Mouse (Mus musculus) midbrain, postnatal 0 days (tissue): ENCODE data around the gene Pde4b. TPM values are rescaled to one million over a fixed set of nuclear protein-coding genes. Genes with fewer than 3 reads are reported as not detected.

Experiments used
- ATAC-seq: fragments of 200-750 bp; cut with Nextera tagmentation; 2 replicates; pipeline ENCODE4 v1.8.0; 2017; ENCODE audit warnings: moderate number of reproducible peaks, mild to moderate bottlenecking, moderate TSS enrichment, moderate library complexity; ENCODE audit not compliant: low FRiP score
- DNase-seq: peaks from one replicate; pipeline ENCODE4 v3.0.0-alpha.2; 2015; ENCODE audit warnings: low spot score
- H3K27ac ChIP-seq: fragments of 300-500 bp; sonication (generic); 2 replicates; pipeline ENCODE4 v1.5.1; 2014; ENCODE audit warnings: low read depth, mild to moderate bottlenecking, low read length, mixed read lengths
- H3K27me3 ChIP-seq: fragments of 300-500 bp; sonication (generic); 2 replicates; pipeline ENCODE4 v1.6.1; 2014; ENCODE audit warnings: low read length, control low read depth, mixed read lengths; ENCODE audit not compliant: insufficient read depth
- H3K36me3 ChIP-seq: fragments of 300-500 bp; sonication (generic); 2 replicates; pipeline ENCODE4 v1.6.1; 2014; ENCODE audit warnings: low read length, control low read depth, mixed read lengths; ENCODE audit not compliant: insufficient read depth
- H3K4me1 ChIP-seq: fragments of 300-500 bp; sonication (generic); 2 replicates; pipeline ENCODE4 v1.6.1; 2014; ENCODE audit warnings: mild to moderate bottlenecking, control low read depth, antibody characterized with exemption, low read length, mixed read lengths; ENCODE audit not compliant: insufficient read depth
- H3K4me2 ChIP-seq: fragments of 300-500 bp; sonication (generic); 2 replicates; pipeline ENCODE4 v1.6.1; 2014; ENCODE audit warnings: low read depth, mild to moderate bottlenecking, low read length, mixed read lengths; ENCODE audit not compliant: poor library complexity, severe bottlenecking
- H3K4me3 ChIP-seq: fragments of 300-500 bp; sonication (generic); 2 replicates; pipeline ENCODE4 v1.5.1; 2014; ENCODE audit warnings: low read depth, mild to moderate bottlenecking, low read length, moderate library complexity
- H3K9ac ChIP-seq: fragments of 300-500 bp; sonication (generic); replicated peaks from 2 replicates; pipeline ENCODE4 v1.6.1; 2014; ENCODE audit warnings: mild to moderate bottlenecking, low read length, moderate library complexity, mixed read lengths; ENCODE audit not compliant: poor library complexity, severe bottlenecking
- H3K9me3 ChIP-seq: fragments of 300-500 bp; sonication (generic); 2 replicates; pipeline ENCODE4 v1.6.1; 2016; ENCODE audit warnings: low read length, control low read depth
- CTCF ChIP-seq: IDR thresholded peaks from 2 replicates; pipeline ENCODE4 v1.5.1; 2016; ENCODE audit warnings: antibody characterized with exemption, mild to moderate bottlenecking
- WGBS: fragments of 180-500 bp; shearing (Covaris S2); extraction: QIAGEN DNeasy Blood & Tissue Kit; methylation state at CpG from one replicate; pipeline ENCODE4 v1.1.7; 2014; 5-methylcytosine and 5-hydroxymethylcytosine counted together
- polyA plus RNA-seq: library from polyadenylated mRNA; unstranded; fragments of >200 nt; fragmentation: Nextera tagmentation; extraction: Ambion mirVana; gene quantifications from 2 replicates; pipeline ENCODE4 v1.2.1, GENCODE M21; 2015
- total RNA-seq: library from RNA; depleted of rRNA; stranded (reverse); fragments of >200 nt; gene quantifications from 2 replicates; pipeline ENCODE4 v1.2.3, GENCODE M21; 2014

Pde4b gene
- total and polyA plus RNA-seq, 2 experiments from 2014 or later = 65.5 to 90.1 TPM

DNA sequence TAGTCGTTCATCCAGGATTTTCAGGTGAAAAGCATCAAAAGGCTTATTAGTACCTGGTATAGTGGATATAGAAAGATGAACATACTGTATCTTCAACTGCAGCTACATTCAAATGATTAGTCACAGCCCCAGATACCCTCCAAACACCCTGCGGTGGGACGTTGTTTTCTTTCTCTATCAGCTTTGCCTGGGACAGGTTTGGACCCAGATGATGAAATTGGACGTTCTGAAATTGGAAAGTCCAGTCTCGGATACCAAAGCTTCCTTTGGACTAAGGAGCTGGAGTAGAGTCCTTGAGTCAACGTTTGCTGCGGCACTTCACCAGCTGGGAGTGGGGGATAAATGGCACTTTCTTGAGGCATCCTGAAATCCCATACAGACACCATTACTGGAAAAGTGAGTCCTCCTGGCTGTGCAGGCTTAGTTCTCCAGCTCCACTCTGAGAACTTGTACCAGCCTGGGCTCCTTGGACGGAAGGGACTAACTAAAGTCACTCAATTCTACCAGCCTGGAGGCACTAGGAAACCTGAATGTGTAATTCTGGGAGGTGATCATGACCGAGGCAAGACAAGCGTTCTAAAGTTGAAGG is 487.4 kb downstream of the Pde4b start:
- Histone ChIP-seq H3K27me3 (no peaks in the 10 kb centered on the region), H3K4me2 (no peak overlapping the region), H3K9ac (no peak overlapping the region), H3K36me3 (no peaks in the 10 kb centered on the region), H3K4me3 (no peak overlapping the region), H3K4me1 (peaks cover 13% of the 10 kb centered on the region; the same call in 1 of the 2 replicates), H3K27ac (no peak overlapping the region), H3K9me3 (no peaks in the 10 kb centered on the region)
- ATAC-seq (no peak), DNase-seq (no peak)
- WGBS = 88% methylated on average over 10 of the region's 10 CpGs
- TF ChIP-seq CTCF = no peak

DNA sequence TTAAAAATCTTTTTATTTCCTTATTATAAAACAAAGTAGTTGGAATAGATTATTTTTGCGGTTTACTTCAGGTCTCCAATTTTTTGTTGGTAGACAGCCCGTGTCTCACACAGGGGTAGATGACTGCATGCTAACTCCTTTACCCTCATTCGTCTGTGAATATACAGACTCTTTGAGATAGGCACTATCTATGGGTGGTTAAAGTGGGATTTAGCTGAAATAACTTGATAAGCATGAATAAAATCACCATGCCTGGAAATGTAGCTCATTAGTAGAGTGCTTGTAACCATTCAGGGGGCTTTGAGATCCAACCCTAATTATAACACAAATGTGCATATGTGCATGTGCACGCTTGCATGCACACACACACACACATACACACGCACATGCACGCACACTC is 488.8 kb downstream of the Pde4b start:
- no peak overlapping the region for H3K4me3 ChIP-seq
- H3K9me3 ChIP-seq = no peaks in the 10 kb centered on the region
- no peak overlapping the region for H3K4me2 ChIP-seq
- WGBS = 88% methylated on average over 6 of the region's 6 CpGs
- peaks cover 3% of the 10 kb centered on the region; the same call in 1 of the 2 replicates for H3K4me1 ChIP-seq
- no peak overlapping the region for H3K27ac ChIP-seq
- H3K36me3 ChIP-seq = no peaks in the 10 kb centered on the region
- no peak for TF ChIP-seq CTCF
- H3K27me3 ChIP-seq = no peaks in the 10 kb centered on the region
- no peak for ATAC-seq
- H3K9ac ChIP-seq = no peak overlapping the region
- DNase-seq = no peak

DNA sequence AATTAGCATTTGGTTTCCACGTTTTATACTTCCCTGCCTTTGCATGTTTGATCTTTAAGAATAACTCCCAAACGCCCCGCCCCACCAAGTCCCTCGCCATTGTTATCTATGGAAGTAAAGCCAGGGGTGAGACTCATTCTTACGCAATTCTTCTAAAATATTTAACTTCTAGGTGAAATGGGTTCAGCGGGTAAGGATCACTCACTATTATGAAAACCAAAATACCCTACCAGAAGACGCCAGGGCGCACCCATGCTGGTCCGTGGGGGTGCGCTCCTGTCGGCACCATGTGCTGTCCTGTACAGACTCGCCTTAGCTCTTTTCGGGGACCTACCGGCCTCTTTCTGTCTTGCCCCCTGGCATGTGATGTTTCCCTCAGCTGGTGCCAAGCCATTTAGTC is 490.3 kb downstream of the Pde4b start:
- no peaks in the 10 kb centered on the region for H3K27me3 ChIP-seq
- 83% methylated on average over 14 of the region's 14 CpGs for WGBS
- ATAC-seq = no peak
- no peak overlapping the region for H3K4me3 ChIP-seq
- H3K9ac ChIP-seq = no peak overlapping the region
- no peak for DNase-seq
- TF ChIP-seq CTCF = no peak
- no peak overlapping the region for H3K4me2 ChIP-seq
- no peaks in the 10 kb centered on the region for H3K9me3 ChIP-seq
- H3K4me1 ChIP-seq = peaks cover 3% of the 10 kb centered on the region; the same call in 1 of the 2 replicates
- H3K36me3 ChIP-seq = no peaks in the 10 kb centered on the region
- no peak overlapping the region for H3K27ac ChIP-seq

DNA sequence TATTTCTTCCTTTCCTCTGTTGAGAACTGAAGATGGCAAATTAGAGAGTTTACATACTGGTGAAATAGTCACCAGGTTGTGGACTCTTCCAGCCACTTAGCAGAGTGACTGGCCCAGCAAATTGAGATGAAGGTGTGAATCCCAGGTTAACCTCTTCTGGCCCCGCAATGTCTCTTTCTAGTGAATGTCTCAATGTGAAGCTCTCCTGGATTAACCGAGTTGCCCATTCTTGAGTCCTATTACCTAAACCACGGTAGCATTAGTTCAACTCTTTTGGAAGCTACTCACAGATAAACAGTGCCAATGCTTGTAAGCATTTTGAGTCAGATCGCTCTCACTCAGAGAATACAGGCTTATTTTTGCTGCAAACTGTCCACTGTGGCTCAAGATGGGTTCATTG is 491.7 kb downstream of the Pde4b start:
- H3K4me2 ChIP-seq = no peak overlapping the region
- no peak for ATAC-seq
- no peak for DNase-seq
- no peak overlapping the region for H3K9ac ChIP-seq
- 83% methylated on average over 4 of the region's 4 CpGs for WGBS
- no peak overlapping the region for H3K4me3 ChIP-seq
- H3K9me3 ChIP-seq = no peaks in the 10 kb centered on the region
- H3K27ac ChIP-seq = no peak overlapping the region
- no peaks in the 10 kb centered on the region for H3K4me1 ChIP-seq
- no peaks in the 10 kb centered on the region for H3K27me3 ChIP-seq
- no peaks in the 10 kb centered on the region for H3K36me3 ChIP-seq
- no peak for TF ChIP-seq CTCF

DNA sequence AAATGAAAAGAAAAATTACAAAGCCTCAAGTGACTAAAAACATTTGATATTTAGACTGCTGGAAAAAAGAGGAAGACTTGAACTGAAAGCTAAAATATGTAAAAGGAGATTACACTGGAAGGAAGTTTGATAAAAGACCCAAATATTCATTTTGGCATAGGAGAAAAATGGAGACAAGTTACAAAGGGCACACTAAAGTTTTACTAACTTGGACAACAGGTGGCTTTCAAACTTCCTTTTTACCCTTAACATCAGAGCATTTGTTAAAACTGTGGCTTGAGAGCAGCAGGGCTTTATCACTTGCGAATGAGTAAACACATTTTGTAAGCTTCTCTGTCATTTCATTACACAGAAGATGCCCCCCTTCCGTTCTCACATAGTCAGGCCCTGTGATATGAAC is 492.4 kb downstream of the Pde4b start:
- WGBS = 85% methylated on average over 2 of the region's 2 CpGs
- no peaks in the 10 kb centered on the region for H3K9me3 ChIP-seq
- H3K27ac ChIP-seq = no peak overlapping the region
- no peak overlapping the region for H3K4me3 ChIP-seq
- H3K9ac ChIP-seq = no peak overlapping the region
- H3K36me3 ChIP-seq = no peaks in the 10 kb centered on the region
- H3K4me1 ChIP-seq = no peaks in the 10 kb centered on the region
- ATAC-seq = no peak
- no peaks in the 10 kb centered on the region for H3K27me3 ChIP-seq
- no peak for DNase-seq
- no peak for TF ChIP-seq CTCF
- H3K4me2 ChIP-seq = no peak overlapping the region

DNA sequence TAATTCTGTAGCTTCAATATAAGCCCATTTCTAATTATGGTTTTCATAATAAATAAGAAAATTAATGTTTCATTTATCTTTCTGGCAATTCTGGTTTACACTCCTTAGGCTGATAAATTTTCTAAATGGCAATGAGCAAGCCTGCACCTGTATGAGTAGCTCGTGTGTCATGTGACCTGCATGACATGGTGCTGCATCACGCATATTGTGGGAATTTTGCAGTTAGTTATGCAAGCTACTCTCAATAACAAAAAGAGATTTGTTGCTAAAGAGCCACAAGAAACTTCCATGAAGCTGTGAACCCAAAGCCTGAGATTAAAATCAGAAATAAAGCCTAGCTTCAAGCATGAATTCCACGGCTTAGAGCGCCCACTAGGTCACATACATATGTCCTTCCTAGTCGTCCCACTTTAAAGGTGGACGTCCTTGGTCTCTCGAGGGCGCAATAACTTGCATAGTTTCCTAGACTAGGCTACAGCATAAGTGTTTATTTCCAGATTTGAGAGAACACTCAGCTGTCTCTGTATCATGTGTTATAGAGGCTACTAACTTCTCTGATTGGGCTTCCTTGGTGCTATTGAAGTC is 494.9 kb downstream of the Pde4b start:
- Histone ChIP-seq H3K4me1 (no peaks in the 10 kb centered on the region), H3K27me3 (no peaks in the 10 kb centered on the region), H3K4me3 (no peak overlapping the region), H3K36me3 (no peaks in the 10 kb centered on the region), H3K9ac (no peak overlapping the region), H3K9me3 (no peaks in the 10 kb centered on the region), H3K27ac (no peak overlapping the region), H3K4me2 (no peak overlapping the region)
- ATAC-seq (no peak), DNase-seq (no peak)
- no peak for TF ChIP-seq CTCF
- WGBS = 88% methylated on average over 8 of the region's 8 CpGs
